Mouse (Mus musculus): ENCODE measurements at regions not wholly inside any gene's neighbourhood (a gene's known extent, or its start where the extent isn't known, plus 50 kb on each side); places are given as distances from the start of the nearest gene placed in this dataset.

DNA sequence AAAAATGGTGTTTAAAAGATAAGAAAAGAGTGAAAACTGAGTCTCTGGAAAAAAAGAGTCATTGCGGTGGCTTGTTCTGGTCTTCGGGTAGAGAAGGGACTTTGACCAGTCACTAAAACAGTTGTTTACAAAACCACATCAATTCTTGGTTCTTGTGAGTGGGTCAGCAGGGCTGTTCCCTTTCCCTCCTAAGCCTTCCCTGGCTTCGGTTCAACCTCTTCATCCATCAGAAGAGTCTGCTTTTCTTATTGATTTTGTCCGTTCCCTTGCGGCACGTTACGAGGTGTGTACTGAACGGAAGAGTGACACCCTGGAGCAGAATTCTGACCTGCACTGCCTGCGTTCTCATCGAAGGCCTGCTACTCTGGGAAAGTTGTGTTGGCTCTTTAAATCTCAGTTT, 229.1 kb upstream of the G2e3 start:
- DNase-seq, result no peak

GRCm38 (mm10) chr12:51118021-51118694, 229.7 kb upstream of the G2e3 start:
- no peak for DNase-seq

DNA sequence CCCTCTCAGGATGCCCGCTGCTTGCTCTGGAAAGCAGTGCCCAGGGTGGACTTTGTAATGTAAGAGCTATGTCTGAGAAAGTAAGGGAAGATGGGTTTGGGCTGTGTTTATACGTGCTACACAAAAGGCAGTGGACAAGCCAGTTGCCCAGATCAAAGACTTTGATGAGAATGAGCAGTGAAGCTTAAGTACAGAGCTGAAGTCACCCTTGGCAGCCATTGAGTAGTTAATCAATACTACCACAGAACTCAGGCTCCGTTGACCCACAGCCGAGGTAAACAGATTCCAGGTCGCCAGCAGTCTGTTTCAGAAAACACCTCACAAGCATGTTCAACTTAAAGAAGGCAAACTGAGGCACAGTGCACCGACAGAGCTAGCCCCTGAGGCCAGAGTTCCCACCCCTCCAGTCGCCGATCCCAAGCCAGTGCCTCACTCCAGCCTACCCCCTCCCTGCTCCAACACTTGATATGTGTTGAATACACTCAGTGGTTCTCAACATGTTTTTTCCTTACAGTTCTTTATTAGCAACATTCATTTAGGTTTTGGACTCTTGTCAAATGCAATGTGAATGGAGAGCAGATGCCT, 230.3 kb upstream of the G2e3 start:
- DNase-seq, result no peak

DNA sequence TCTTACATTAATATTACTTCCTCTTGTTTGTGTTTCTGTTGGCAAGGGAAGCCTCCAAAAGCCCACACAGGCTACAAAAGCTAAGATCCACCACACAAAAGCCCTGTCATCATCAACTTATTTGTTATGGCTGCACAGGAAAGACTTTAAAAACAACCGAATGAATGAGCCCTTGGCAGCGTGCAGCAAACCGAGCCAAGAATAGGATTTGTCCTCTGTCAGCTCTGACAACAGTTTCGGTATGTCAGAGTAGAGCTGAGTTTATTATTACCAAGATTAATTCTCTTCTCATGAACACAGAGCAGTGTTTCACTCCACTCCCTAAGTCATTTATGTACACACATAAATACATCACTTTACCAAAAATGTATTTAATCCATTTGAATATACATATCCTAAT, 236.1 kb upstream of the G2e3 start:
- DNase-seq, result no peak

DNA sequence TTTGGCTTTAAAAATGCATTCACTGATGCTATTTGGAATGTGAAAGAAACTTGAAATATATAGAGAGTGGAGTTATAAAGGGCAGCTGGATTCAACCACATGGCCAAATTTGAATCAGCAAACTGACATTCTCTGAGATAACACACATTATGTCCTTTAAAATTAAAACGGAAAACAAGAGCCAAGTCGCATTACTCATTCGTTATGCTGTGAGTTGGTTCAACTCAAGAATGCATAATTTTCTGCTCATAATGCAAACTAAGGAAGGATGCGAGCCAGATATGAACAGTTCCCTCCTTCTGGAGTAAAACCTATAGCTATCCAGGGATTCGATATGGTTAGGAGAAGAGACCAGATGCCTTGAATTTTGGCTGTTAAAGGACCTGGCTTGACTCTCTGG, 239.8 kb upstream of the G2e3 start:
- DNase-seq, result no peak

DNA sequence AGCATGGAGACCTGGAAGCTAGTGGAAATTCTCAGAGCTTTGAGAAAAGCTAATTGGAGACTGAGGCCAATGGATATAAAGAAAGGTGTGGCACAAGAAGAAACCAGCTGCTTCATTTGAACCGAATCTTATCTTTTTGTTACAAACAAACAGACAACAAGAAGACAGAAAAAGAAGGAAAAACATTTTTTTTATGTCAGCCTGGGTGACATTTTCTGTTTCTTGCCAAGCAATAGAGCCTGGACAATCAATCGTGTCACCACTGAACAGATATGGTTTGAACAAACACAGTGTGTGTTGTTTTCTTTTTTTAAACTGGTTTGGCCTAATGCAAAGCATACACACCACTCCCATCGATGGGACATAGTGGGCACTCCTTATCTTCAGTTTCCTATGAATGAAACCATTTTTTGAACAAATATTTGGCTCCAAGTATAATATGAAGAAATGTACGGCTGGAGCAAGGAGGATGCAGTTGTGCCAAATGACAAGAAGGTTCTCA, 244.3 kb upstream of the G2e3 start:
- DNase-seq, result no peak

- DNase-seq, result peak; percentile 78
Observed at GRCm38 (mm10) chr12:51101636-51102035, 246.2 kb upstream of the G2e3 start.

DNA sequence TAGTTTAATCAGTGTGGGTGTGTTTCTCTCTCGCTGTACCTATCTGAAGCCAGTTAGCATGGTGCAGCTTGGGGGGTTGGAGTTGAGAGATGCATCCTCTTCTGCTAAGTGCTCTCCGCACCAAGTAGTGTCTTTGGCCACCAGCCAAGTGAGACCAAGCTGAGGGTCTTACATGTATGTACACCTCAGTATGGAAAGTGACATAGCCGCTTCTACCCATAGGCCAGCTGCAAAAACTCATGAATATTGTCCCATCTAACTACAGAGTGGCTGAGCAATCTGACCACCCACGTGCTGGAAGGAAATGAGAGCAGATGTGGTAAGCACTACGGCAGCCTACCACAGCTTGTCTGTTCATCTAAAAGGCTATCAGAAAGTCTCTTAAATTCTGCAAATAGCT, 247.0 kb upstream of the G2e3 start:
- peak; percentile 79 for DNase-seq

- no peak for DNase-seq
Observed at GRCm38 (mm10) chr12:51095974-51096373, 251.9 kb upstream of the G2e3 start.

- DNase-seq, result no peak
Observed at GRCm38 (mm10) chr12:51089324-51089723, 258.5 kb upstream of the G2e3 start.

DNA sequence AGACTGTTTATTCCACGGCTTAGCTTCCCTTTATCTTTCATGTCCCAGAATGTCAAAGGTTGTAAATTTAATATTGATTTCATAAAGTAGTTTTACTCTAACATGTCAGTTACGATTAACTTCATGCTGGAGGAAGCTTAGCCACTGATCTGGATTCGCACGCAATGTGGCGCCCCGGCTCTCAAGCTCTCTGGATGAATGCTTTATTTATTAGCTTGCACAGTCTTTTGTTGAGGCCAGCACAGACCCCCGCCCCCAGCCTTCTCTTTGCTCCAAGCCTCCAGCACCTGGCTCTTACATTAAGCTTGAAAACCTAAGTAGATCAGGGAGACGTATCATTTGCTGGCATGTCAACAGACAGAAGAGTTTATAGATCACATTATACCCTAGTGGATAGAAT, 266.1 kb upstream of the G2e3 start:
- DNase-seq, result no peak

- DNase-seq, result no peak
Observed at GRCm38 (mm10) chr12:51073503-51073902, 274.4 kb upstream of the G2e3 start.

DNA sequence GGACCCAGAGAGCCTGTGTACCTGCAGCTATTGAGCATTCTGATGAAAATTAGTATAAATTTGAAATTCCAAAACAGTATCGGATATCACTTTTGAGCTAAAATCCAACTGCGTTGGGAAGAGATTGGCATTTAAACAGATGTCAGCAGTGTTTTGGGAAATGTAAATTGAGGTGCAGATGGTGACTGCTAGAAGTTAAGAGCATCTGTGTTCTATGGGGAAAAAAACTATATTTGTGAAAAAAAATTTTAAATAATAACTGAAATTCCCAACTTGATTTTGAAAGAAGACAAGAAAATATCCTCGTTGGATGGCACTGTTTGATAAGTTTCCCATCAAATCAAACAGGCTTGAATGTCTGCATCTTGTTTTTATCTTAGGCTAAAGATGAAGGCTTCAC, 286.9 kb upstream of the G2e3 start:
- no peak for DNase-seq

DNA sequence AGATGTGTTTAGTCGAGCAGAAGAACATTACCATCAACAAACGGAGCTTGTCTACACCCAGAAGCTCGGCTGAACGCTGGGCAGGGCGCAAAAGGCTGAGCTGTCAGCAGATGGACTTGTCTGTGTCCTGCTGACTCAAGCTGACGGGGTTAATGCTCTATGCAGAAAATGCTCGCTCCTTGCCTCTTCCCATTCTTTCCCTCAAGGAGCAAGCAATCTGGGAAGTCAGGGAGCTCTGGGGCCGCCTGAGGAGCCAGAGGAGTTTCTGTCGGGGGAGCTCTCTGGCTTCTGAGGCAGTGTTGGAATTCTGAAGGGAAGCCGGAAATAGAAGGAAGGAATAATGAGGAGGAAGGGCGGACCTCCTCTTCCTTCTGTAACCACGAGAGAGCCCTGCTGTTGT, 289.3 kb upstream of the G2e3 start:
- no peak for DNase-seq

DNA sequence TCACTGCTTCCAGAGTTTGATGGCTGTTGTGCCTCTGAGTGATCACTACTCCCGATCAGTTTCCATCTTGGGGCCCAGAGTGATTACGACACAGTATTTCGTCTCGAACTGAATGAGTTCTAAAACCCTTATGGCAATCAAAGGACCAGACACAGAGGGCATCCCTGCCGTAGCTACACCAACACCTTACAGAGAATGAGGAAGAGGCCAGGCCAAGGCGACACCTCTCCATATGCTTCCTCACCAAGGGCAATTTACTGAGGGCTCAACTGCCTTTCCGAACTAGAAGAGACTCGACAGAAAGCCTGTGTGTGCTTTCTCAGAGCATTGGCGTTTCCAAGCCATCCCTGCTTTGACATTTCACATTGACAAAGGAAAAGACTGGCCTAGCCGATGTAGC, 289.8 kb upstream of the G2e3 start:
- no peak for DNase-seq

DNA sequence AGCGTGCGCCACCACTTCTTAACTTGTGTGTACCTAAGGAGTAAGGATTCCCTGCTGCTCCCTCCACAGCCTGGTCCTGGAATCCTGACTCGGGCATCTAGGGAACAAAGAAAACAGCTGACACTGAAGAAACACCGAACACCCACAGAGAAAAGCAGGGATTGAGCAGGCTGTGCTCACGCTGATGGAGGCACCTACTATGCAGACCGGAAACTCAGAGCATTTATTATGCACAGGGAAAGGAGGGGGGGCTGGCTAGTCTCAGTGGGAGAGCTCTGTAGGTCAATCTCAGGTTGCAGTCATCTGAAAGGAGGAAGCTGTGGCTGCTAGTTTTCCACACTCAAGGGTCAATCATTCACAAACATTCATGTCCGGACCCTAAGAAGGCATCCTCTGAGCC, 300.7 kb upstream of the G2e3 start:
- peak; percentile 78 for DNase-seq

GRCm38 (mm10) chr12:51045437-51045836, 302.4 kb upstream of the G2e3 start:
- no peak for DNase-seq

GRCm38 (mm10) chr12:51045020-51045419, 302.8 kb upstream of the G2e3 start:
- DNase-seq, result no peak

DNA sequence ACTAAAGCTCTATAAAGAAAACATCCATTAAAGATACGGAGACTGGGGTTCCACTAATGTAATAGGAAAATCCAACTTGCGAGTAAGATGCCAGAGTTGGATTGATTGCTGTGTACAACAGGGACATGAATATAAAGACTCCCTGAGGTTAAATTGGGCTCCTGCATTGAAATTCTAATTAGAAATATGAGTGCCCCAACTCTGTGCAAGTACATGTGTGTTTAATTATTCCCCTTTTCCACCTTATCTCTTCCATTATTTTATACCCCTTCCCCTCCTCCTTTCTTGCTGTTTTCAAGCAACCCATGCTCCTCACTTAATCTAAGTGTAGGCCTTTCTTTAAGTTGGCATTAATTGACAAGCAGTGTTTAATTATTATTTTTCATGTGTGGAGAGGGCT, 315.7 kb upstream of the G2e3 start:
- no peak for DNase-seq

DNA sequence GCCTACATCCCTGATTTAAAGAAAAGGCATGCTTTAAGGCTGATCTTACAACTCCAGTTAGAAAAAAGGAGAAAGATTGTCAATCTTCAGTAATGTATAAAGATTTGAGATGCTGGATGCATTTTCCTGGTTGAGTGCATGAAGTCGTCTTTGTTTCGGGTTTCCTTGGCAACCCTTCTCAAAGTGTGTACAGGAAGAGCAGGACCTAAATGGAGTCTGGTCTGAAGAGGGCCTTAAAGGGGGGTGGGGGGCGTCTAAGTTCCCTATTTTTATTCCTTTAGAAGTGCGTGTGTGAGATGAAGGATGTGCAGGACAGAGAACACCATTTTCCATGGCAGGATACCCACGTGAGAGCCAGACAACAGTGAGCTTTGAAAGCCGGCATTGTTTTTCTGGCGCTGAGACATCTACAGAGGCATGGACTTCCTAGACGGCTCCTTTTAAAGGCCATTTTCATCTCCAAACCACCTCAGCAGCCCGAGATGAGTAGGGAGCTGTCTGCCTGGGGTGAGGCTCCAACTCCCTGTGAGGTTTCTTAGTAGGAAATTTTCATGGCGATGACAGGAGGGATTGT, 319.2 kb upstream of the G2e3 start:
- DNase-seq, result no peak

- no peak for DNase-seq
Observed at GRCm38 (mm10) chr12:51026046-51026445, 321.8 kb upstream of the G2e3 start.

DNA sequence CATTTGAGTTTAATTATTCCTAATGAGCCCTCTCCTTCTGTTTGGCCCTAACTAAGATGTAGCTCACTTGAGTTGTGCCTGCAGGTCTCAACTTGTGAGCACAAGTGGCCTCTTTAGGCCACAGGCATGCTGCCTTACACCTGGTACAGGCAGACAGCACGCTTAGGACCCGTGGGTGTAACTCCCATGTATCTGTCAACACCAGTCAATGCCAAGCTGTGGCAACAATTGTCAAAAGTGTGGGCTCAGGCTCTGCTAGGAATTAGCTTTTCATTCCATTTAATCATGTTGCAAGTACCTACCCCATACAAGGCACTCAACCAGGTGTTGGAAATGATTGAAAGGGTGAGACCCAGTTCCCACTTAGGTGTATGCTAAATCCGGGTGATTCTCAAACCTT, 322.3 kb upstream of the G2e3 start:
- DNase-seq, result no peak

- DNase-seq, result no peak
Observed at GRCm38 (mm10) chr12:51024057-51024743, 323.7 kb upstream of the G2e3 start.

DNA sequence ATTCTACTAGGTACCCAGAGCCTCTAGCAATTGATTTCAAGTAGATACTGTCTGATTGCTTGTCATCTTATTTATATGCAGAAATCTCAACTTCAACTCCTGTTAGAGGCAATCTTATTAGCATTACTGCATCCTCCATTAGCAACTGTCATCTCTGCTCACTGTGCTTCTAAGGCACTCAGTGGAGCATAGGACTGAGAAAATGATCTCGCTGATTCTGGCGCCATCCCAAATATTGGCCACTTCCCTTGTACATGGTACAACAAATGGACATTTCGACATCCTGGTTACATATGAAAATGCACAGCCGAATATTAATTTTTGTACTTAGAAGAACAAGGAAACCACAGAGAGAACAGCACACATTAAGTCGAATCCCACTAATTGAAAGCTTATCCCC, 329.7 kb upstream of the G2e3 start:
- DNase-seq, result no peak
